Mouse (Mus musculus) cortical plate, adult 2 months (tissue): ENCODE results near the gene Fbxo3.

Source experiments
- CTCF ChIP-seq: fragments of 200-500 bp; IDR thresholded peaks from 2 replicates; pipeline ENCODE4 v1.5.1; 2011; ENCODE audit warnings: mild to moderate bottlenecking, control low read depth, low read length; ENCODE audit not compliant: insufficient read depth; ENCODE audit errors: extremely low read depth
- POLR2A ChIP-seq: fragments of 200-500 bp; IDR thresholded peaks from 2 replicates; pipeline ENCODE4 v1.6.1; 2011; ENCODE audit warnings: mild to moderate bottlenecking, low read length, control low read depth; ENCODE audit not compliant: insufficient read depth; ENCODE audit errors: extremely low read depth

GRCm38 (mm10) chr2:104029074-104029473, 1.6 kb downstream of the Fbxo3 start:
- TF ChIP-seq CTCF (no peak), POLR2A (no peak)
